In genomic region chr13:102963471-102963870, GRCm38 (mm10) we compare ENCODE assay signal across 26 mouse cellular contexts.
DNase-seq lines count a peak whose midpoint lies in the region; ATAC-seq and TF ChIP-seq lines count a peak whose summit lies in the region.
"Had no signal": no experiment of that assay in that cellular context is flagged by ENCODE, and none has a peak within 500 bp of the region (broad histone marks: within the 10 kb centered on the region; RNA-seq: fewer than 3 reads in every experiment).

No protein-coding gene starts in this region.

- peak; percentile 65 for DNase-seq in 3T3-L1 (ENCODE audit: low read depth, low spot score)
- peak; percentile 77 for DNase-seq in Muller cell, postnatal 12 days (ENCODE audit: inconsistent ontology term)
- no peak for DNase-seq in adrenal gland, postnatal 10 days
- DNase-seq in left cerebral cortex, postnatal 36 days (ENCODE audit: low spot score in 2 of 2): no peak
- DNase-seq in left cerebral cortex, adult 18-20 months (ENCODE audit: low spot score in 2 of 2): no peak
- DNase-seq in hindbrain, postnatal 0 days (ENCODE audit: low spot score): no peak
- DNase-seq: adrenal gland, adult 8-10 months; adrenal gland, postnatal 25 days; cerebellum, adult 11 months; cerebellum, adult 18-20 months; cerebellum, adult 8-10 months; cerebellum, adult 9-11 months; cerebellum, postnatal 14 days; cerebellum, postnatal 36 days; embryo, embryonic 11 days; forebrain, postnatal 0 days had no signal

- no peak for TF ChIP-seq POLR2A in embryonic fibroblast, embryonic 13.5 days (IDR thresholded peaks at IDR 0.05; ENCODE audit: low read depth, low read length)

- TF ChIP-seq CTCF in embryonic fibroblast, embryonic 13.5 days (IDR thresholded peaks at IDR 0.05; ENCODE audit: borderline replicate concordance, insufficient read depth, low read length): no peak
- no peak for TF ChIP-seq CTCF in hindbrain, postnatal 0 days (IDR thresholded peaks at IDR 0.05; ENCODE audit: low read depth)

- H3K4me1 ChIP-seq in embryonic fibroblast, embryonic 13.5 days (ENCODE audit: control insufficient read depth, insufficient read depth, low read length): peaks cover 8% of the 10 kb centered on the region
- no peaks in the 10 kb centered on the region for H3K4me1 ChIP-seq in hindbrain, postnatal 0 days (ENCODE audit: insufficient read depth, low read length)
- H3K4me1 ChIP-seq: embryonic facial prominence, embryonic 15.5 days had no signal

- H3K27ac ChIP-seq in embryonic fibroblast, embryonic 13.5 days (ENCODE audit: insufficient read depth, low read length): peak overlapping the region; percentile 46
- no peak overlapping the region for H3K27ac ChIP-seq in hindbrain, postnatal 0 days
- H3K27ac ChIP-seq: embryonic facial prominence, embryonic 13.5 days; embryonic facial prominence, embryonic 15.5 days; forebrain, embryonic 13.5 days; forebrain, embryonic 15.5 days had no signal

- intact Hi-C loops in left cerebral cortex, postnatal 36 days (cut with DNase I): no loop called here

- H3K27me3 ChIP-seq in hindbrain, postnatal 0 days (ENCODE audit: insufficient read depth, low read length): no peaks in the 10 kb centered on the region
- H3K27me3 ChIP-seq: CH12.LX; embryonic facial prominence, embryonic 13.5 days; embryonic facial prominence, embryonic 15.5 days; forebrain, embryonic 13.5 days; forebrain, embryonic 15.5 days; Patski had no signal

- no peaks in the 10 kb centered on the region for H3K9me3 ChIP-seq in hindbrain, postnatal 0 days (ENCODE audit: low read length)
- H3K9me3 ChIP-seq: embryonic facial prominence, embryonic 13.5 days; embryonic facial prominence, embryonic 15.5 days; forebrain, embryonic 13.5 days; forebrain, embryonic 15.5 days; G1E had no signal

- H3K4me2 ChIP-seq in hindbrain, postnatal 0 days (ENCODE audit: low read depth, low read length): no peak overlapping the region
- H3K4me2 ChIP-seq: embryonic facial prominence, embryonic 13.5 days; embryonic facial prominence, embryonic 15.5 days; forebrain, embryonic 13.5 days; forebrain, embryonic 15.5 days had no signal

- no peak overlapping the region for H3K9ac ChIP-seq in hindbrain, postnatal 0 days (replicated peaks; ENCODE audit: low read length)
- H3K9ac ChIP-seq: embryonic facial prominence, embryonic 13.5 days; embryonic facial prominence, embryonic 15.5 days; forebrain, embryonic 13.5 days; forebrain, embryonic 15.5 days; forebrain, postnatal 0 days had no signal

- ATAC-seq in hindbrain, postnatal 0 days: no peak
- ATAC-seq: activated CD4-positive, CD25-positive, alpha-beta regulatory T cell, adult 4 months; CD4-positive, CD25-positive, alpha-beta regulatory T cell, adult 4 months; forebrain, embryonic 13.5 days; forebrain, embryonic 15.5 days; forebrain, postnatal 0 days; Patski had no signal

- WGBS in hindbrain, postnatal 0 days: 95% methylated on average over 6 of the region's 6 CpGs

- H3K36me3 ChIP-seq in hindbrain, postnatal 0 days (ENCODE audit: insufficient read depth, low read length): no peaks in the 10 kb centered on the region
- H3K36me3 ChIP-seq: embryonic facial prominence, embryonic 13.5 days; embryonic facial prominence, embryonic 15.5 days; forebrain, embryonic 15.5 days; G1E had no signal

- no peak overlapping the region for H3K4me3 ChIP-seq in embryonic fibroblast, embryonic 13.5 days (ENCODE audit: insufficient read depth, low read length)
- H3K4me3 ChIP-seq in hindbrain, postnatal 0 days (ENCODE audit: low read length): no peak overlapping the region
- H3K4me3 ChIP-seq: embryonic facial prominence, embryonic 13.5 days; embryonic facial prominence, embryonic 15.5 days; forebrain, embryonic 13.5 days; forebrain, embryonic 15.5 days had no signal

Comparison
In these comparisons a context has a peak if more than half of its experiments do, and no peak if none do; other contexts are left out.
1. DNase-seq: peak in 3T3-L1 (single experiment) and Muller cell, postnatal 12 days (single experiment); none in adrenal gland, postnatal 10 days (single experiment), left cerebral cortex, postnatal 36 days (0 of 2), left cerebral cortex, adult 18-20 months (0 of 2) and hindbrain, postnatal 0 days (single experiment).